Mouse (Mus musculus) midbrain, embryonic 13.5 days (tissue): ENCODE results near the gene Glrb. TPM values are rescaled to one million over a fixed set of nuclear protein-coding genes. Genes with fewer than 3 reads are reported as not detected.

Source experiments
- ATAC-seq: fragments of 200-750 bp; cut with Nextera tagmentation; 2 replicates; pipeline ENCODE4 v1.8.0; 2017; ENCODE audit warnings: mild to moderate bottlenecking, moderate TSS enrichment, moderate library complexity
- H3K27ac ChIP-seq: fragments of 300-500 bp; sonication (generic); 2 replicates; pipeline ENCODE4 v1.5.1; 2015; ENCODE audit warnings: inconsistent platforms, mild to moderate bottlenecking, moderate library complexity
- H3K27me3 ChIP-seq: fragments of 300-500 bp; sonication (generic); 2 replicates; pipeline ENCODE4 v1.6.1; 2015; ENCODE audit warnings: mild to moderate bottlenecking, inconsistent platforms
- H3K36me3 ChIP-seq: fragments of 300-500 bp; sonication (generic); 2 replicates; pipeline ENCODE4 v1.6.1; 2015; ENCODE audit warnings: mild to moderate bottlenecking, inconsistent platforms
- H3K4me1 ChIP-seq: fragments of 300-500 bp; sonication (generic); replicated peaks from 2 replicates; pipeline ENCODE4 v1.6.1; 2015; ENCODE audit warnings: inconsistent platforms
- H3K4me2 ChIP-seq: fragments of 300-500 bp; sonication (generic); replicated peaks from 2 replicates; pipeline ENCODE4 v1.6.1; 2015; ENCODE audit warnings: moderate library complexity, mild to moderate bottlenecking, inconsistent platforms
- H3K4me3 ChIP-seq: fragments of 300-500 bp; sonication (generic); replicated peaks from 2 replicates; pipeline ENCODE4 v1.5.1; 2015; ENCODE audit warnings: mild to moderate bottlenecking, inconsistent platforms
- H3K9ac ChIP-seq: fragments of 300-500 bp; sonication (generic); replicated peaks from 2 replicates; pipeline ENCODE4 v1.6.1; 2015; ENCODE audit warnings: mild to moderate bottlenecking, inconsistent platforms
- H3K9me3 ChIP-seq: fragments of 300-500 bp; sonication (generic); 2 replicates; pipeline ENCODE4 v1.6.1; 2016; ENCODE audit warnings: mild to moderate bottlenecking, inconsistent platforms
- WGBS: fragments of 180-500 bp; shearing (Covaris S2); methylation state at CpG from one replicate; pipeline ENCODE4 v1.1.7; 2015; 5-methylcytosine and 5-hydroxymethylcytosine counted together
- polyA plus RNA-seq: library from polyadenylated mRNA; unstranded; fragments of >200 nt; fragmentation: Nextera tagmentation; extraction: Ambion mirVana; gene quantifications from 2 replicates; pipeline ENCODE4 v1.2.1, GENCODE M21; 2015

Glrb gene
- polyA plus RNA-seq, 1 experiment from 2014 or later, result 12.7 TPM

- Histone ChIP-seq H3K4me2 (no peak overlapping the region), H3K27me3 (no peaks in the 10 kb centered on the region), H3K27ac (no peak overlapping the region), H3K9ac (no peak overlapping the region), H3K4me3 (no peak overlapping the region), H3K36me3 (no peaks in the 10 kb centered on the region), H3K9me3 (no peaks in the 10 kb centered on the region), H3K4me1 (no peaks in the 10 kb centered on the region)
- ATAC-seq, result no peak
Measured at GRCm38 (mm10) chr3:80813734-80814133, 99.7 kb downstream of the Glrb start.

GRCm38 (mm10) chr3:80812237-80812636 lies 101.2 kb downstream of the Glrb start:
- Histone ChIP-seq H3K9me3 (no peaks in the 10 kb centered on the region), H3K9ac (no peak overlapping the region), H3K4me3 (no peak overlapping the region), H3K36me3 (no peaks in the 10 kb centered on the region), H3K27ac (no peak overlapping the region), H3K4me2 (no peak overlapping the region), H3K4me1 (no peaks in the 10 kb centered on the region), H3K27me3 (no peaks in the 10 kb centered on the region)
- WGBS, result 80% methylated on average over 3 of the region's 3 CpGs
- no peak for ATAC-seq

DNA sequence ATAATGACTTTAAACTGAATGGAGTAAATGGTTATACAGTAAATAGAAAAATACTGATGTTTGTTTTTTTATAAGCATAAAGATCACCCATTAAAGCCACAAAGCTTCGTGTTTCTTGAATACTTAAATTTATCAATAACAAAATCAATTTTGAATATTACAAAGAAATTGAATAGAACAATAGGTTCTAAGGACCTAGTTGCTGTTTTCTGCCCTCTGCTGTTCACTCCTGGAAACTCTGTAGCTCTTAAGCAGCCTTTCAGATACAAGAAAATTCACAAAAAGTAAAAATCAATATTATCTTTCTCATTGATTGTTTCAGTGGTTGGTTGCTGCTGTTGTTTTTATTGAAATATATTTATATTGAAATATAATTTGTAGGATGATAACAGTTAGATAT lies 108.1 kb downstream of the Glrb start:
- no peaks in the 10 kb centered on the region for H3K36me3 ChIP-seq
- H3K4me2 ChIP-seq, result no peak overlapping the region
- H3K4me3 ChIP-seq, result no peak overlapping the region
- no peak for ATAC-seq
- H3K27me3 ChIP-seq, result no peaks in the 10 kb centered on the region
- no peak overlapping the region for H3K27ac ChIP-seq
- H3K9ac ChIP-seq, result no peak overlapping the region
- H3K9me3 ChIP-seq, result no peaks in the 10 kb centered on the region
- 12% methylated on average over 1 of the region's 1 CpGs for WGBS
- H3K4me1 ChIP-seq, result peaks cover 9% of the 10 kb centered on the region; the same call in 1 of the 2 replicates

- Histone ChIP-seq H3K4me2 (peak overlapping the region; percentile 77; the same call in 1 of the 2 replicates), H3K9ac (no peak overlapping the region), H3K36me3 (no peaks in the 10 kb centered on the region), H3K9me3 (no peaks in the 10 kb centered on the region), H3K27me3 (no peaks in the 10 kb centered on the region), H3K4me1 (peaks cover 17% of the 10 kb centered on the region), H3K4me3 (no peak overlapping the region), H3K27ac (peak overlapping the region; percentile 94; the same call in 1 of the 2 replicates)
- 70% methylated on average over 1 of the region's 1 CpGs for WGBS
- ATAC-seq, result no peak
Measured at GRCm38 (mm10) chr3:80803811-80804210, 109.6 kb downstream of the Glrb start.

DNA sequence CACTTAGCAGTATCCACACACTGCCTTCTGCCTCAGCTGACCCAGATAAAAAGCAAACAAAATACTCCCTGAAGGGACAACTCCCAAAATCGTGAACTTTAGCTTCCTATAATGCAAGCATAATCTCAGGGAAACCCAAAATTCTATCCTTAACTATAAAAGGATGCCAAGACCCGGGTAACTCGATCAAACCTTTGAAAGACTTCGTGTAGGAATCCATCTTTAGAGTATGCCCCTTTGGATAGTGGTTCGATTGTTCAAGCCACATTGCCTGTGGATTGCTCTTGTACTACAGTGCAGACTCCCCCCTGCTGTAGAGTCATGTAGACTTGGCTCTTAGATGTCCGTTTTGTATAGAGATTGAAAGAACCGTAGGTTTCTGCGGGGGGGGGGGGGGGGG lies 110.2 kb downstream of the Glrb start:
- WGBS, result 46% methylated on average over 8 of the region's 8 CpGs
- peak overlapping the region; percentile 77 for H3K4me3 ChIP-seq
- H3K27ac ChIP-seq, result peak overlapping the region; percentile 94
- H3K4me1 ChIP-seq, result peaks cover 23% of the 10 kb centered on the region
- no peaks in the 10 kb centered on the region for H3K36me3 ChIP-seq
- H3K9me3 ChIP-seq, result no peaks in the 10 kb centered on the region
- H3K27me3 ChIP-seq, result no peaks in the 10 kb centered on the region
- peak overlapping the region; percentile 77 for H3K4me2 ChIP-seq
- no peak for ATAC-seq
- peak overlapping the region; percentile 85 for H3K9ac ChIP-seq

- peak within 1 kb of the TSS; percentile 77 for H3K4me3 ChIP-seq
- no peaks in the 10 kb centered on the region for H3K27me3 ChIP-seq
- H3K4me1 ChIP-seq, result peaks cover 28% of the 10 kb centered on the region
- H3K27ac ChIP-seq, result peak within 1 kb of the TSS; percentile 94
- peak within 1 kb of the TSS; percentile 77 for H3K4me2 ChIP-seq
- H3K9me3 ChIP-seq, result no peaks in the 10 kb centered on the region
- H3K9ac ChIP-seq, result peak within 1 kb of the TSS; percentile 85
- H3K36me3 ChIP-seq, result no peaks in the 10 kb centered on the region
- peak; percentile 95 for ATAC-seq
- under 1% methylated on average over 30 of the region's 35 CpGs for WGBS
Measured at GRCm38 (mm10) chr3:80802596-80803081, 110.8 kb downstream of the Glrb start, which contains the start of gene Gria2. Gria2 (minus strand) TSS chr3:80802835.

DNA sequence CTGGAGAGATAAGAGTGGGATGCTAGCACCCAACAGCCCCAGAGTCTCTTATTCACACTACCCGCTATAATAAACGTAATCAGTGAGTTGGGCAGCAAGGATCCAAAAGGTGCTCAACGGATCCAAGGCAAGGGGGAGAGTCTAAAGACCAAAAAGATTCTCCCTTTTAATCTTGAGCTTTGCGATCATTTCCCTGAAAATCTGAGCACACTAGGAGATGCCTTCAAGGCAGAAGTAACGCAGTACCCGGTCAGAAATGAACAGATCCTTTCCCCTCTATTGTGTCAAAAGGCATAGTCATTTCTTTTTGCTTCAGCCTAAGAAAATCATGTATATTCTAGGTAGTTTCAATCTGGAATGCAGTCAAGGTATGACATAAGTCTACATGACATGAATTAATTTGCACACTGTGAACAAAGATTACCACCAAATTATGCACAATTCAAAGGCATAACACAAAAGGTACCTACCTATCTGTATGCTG lies 111.6 kb downstream of the Glrb start:
- no peak for ATAC-seq
- Histone ChIP-seq H3K4me1 (peaks cover 31% of the 10 kb centered on the region), H3K36me3 (no peaks in the 10 kb centered on the region), H3K9ac (peak overlapping the region; percentile 85), H3K9me3 (no peaks in the 10 kb centered on the region), H3K4me2 (peak overlapping the region; percentile 77), H3K4me3 (peak overlapping the region; percentile 77), H3K27me3 (no peaks in the 10 kb centered on the region), H3K27ac (peak overlapping the region; percentile 94)
- 9% methylated on average over 6 of the region's 6 CpGs for WGBS

DNA sequence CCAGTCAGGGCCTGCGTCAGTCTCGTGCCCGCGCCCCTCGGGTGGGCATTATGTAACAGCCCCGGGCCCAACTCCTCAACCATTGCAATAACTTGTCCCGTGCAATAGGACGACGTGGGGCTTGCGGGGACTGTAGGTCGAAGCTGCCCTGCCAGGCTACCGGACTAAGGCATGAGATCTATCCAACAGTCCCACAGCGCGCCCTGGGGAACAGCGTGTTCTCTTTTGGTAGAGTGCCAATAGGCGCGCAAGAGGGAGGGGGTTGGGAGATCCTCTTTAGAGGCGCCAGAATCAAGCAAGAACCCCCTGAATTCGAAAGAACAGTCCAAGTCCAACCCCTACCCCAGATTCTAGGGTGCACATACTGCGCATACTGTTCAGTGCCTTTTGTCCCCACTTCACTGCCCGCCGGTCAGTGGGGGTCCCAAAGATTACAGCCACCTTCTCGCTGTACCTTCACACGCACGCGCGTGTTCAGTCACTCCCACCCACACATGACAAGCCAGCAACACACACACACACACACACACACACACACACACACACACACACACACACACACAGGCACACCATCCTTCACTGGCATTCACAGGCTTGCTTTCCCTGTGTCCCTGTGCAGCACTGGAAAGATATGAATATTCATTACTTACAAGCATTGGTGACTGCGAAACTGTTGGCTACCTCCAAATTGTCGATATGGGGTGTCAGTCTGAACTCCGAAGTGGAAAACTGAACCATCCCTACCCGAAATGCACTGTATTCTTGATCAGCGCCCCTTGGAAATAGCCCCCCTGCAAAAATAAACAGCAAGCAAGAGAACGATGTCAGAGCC lies 112.2 kb downstream of the Glrb start:
- 4% methylated on average over 33 of the region's 33 CpGs for WGBS
- peak overlapping the region; percentile 94 for H3K27ac ChIP-seq

DNA sequence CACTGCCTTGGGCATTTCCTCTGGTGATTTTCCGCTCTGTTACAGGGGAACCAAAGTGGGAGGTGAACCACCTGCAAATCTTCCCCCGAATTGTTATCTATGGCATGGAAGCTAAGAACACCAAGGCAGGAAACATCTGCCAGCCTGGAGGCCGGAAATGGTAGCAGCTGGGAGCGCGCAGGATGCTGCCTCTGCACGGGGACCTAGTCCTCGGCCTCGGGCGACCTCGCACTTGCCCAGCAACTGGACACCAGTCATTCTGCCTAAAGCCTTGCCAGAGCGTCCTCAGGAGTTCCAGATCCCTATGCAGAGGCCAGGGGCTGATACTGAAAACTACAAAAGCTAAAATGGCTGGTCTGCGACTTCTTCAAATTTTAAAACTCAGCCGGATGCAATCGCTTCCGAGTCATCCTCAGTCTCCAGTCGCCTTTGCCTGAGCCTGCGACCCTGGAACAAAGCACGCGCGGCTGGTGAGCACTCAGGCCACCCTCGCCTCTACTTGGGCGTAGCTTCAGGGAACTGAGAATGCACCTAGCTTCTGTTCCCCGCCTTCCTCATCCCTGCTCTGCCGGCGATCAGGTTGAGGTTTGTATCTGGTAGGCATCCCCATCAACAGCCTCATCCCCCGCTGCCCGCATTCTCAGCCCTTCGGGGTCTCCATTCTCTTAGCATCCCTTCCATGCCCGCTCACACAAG lies 113.0 kb downstream of the Glrb start:
- 2% methylated on average over 29 of the region's 29 CpGs for WGBS

More for the DNA sequence above, 112.2 kb downstream of the Glrb start:
- peak; percentile 70 for ATAC-seq
- peak overlapping the region; percentile 77 for H3K4me2 ChIP-seq
- H3K4me1 ChIP-seq, result peaks cover 31% of the 10 kb centered on the region
- no peaks in the 10 kb centered on the region for H3K9me3 ChIP-seq
- no peaks in the 10 kb centered on the region for H3K27me3 ChIP-seq
- H3K9ac ChIP-seq, result peak overlapping the region; percentile 85
- H3K36me3 ChIP-seq, result no peaks in the 10 kb centered on the region
- H3K4me3 ChIP-seq, result peak overlapping the region; percentile 77

DNA sequence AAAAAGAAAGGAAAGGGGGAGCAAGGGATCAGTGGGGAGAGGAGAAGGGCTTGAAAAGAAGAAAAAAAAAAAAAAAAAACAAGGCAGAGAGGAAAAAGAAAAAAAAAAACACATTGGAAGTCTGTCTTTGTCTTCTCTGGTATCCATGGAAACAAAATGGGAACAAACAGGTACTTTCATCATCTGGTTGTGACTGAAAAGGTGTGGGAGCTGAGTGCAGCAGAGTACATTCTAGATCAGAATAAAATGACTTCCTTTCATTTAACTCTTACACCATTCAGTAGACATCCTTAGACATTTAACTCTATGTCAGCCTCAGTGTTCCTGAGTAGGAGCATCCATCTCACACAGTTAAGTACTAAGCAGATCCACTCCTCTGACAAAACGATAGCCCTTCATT lies 115.5 kb downstream of the Glrb start:
- no peak for ATAC-seq
- no peaks in the 10 kb centered on the region for H3K9me3 ChIP-seq
- H3K4me3 ChIP-seq, result peak overlapping the region; percentile 77
- H3K9ac ChIP-seq, result no peak overlapping the region
- no peaks in the 10 kb centered on the region for H3K36me3 ChIP-seq
- WGBS, result 72% methylated on average over 1 of the region's 1 CpGs
- H3K4me2 ChIP-seq, result peak overlapping the region; percentile 77
- no peak overlapping the region for H3K27ac ChIP-seq
- peaks cover 22% of the 10 kb centered on the region for H3K4me1 ChIP-seq
- no peaks in the 10 kb centered on the region for H3K27me3 ChIP-seq

More for the DNA sequence above, 113.0 kb downstream of the Glrb start:
- Histone ChIP-seq H3K9me3 (no peaks in the 10 kb centered on the region), H3K4me3 (peak overlapping the region; percentile 77), H3K27ac (peak overlapping the region; percentile 94), H3K36me3 (no peaks in the 10 kb centered on the region), H3K9ac (peak overlapping the region; percentile 85), H3K4me2 (peak overlapping the region; percentile 77), H3K27me3 (no peaks in the 10 kb centered on the region), H3K4me1 (peaks cover 31% of the 10 kb centered on the region)
- peak; percentile 28 for ATAC-seq

DNA sequence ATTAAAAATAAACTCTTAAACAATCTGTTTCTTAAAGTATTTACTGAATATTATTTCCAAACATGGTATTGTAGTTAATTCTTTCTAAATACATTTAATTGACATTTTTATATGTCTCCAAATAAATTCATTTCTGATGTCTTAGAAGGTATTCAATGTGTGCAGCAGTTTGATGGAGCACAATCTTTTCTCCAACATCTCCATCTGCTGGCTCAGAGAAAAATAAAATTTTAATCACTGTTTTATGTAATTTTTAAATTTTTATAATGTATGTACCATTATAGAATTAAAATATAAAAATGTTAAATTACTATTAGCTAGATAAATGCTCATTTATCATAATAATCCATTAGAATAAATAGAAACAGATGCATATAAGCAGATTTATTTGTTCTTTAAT lies 116.7 kb downstream of the Glrb start:
- Histone ChIP-seq H3K27me3 (no peaks in the 10 kb centered on the region), H3K9me3 (no peaks in the 10 kb centered on the region), H3K27ac (no peak overlapping the region), H3K9ac (no peak overlapping the region), H3K4me1 (peaks cover 22% of the 10 kb centered on the region), H3K4me3 (no peak overlapping the region), H3K36me3 (no peaks in the 10 kb centered on the region), H3K4me2 (no peak overlapping the region)
- ATAC-seq, result no peak

- 88% methylated on average over 2 of the region's 2 CpGs for WGBS
- Histone ChIP-seq H3K9me3 (no peaks in the 10 kb centered on the region), H3K4me1 (peaks cover 22% of the 10 kb centered on the region), H3K27me3 (no peaks in the 10 kb centered on the region), H3K4me3 (no peak overlapping the region), H3K27ac (no peak overlapping the region), H3K4me2 (no peak overlapping the region), H3K36me3 (no peaks in the 10 kb centered on the region), H3K9ac (no peak overlapping the region)
- ATAC-seq, result no peak
Measured at GRCm38 (mm10) chr3:80795284-80795683, 118.2 kb downstream of the Glrb start.
